Mouse (Mus musculus): ENCODE measurements around the gene Fdxr. TPM values are rescaled to one million over a fixed set of nuclear protein-coding genes. Genes with fewer than 3 reads are reported as not detected.

Fdxr gene
- total RNA-seq, 2 experiments from 2014 or later = 20.9 to 24.2 TPM

DNA sequence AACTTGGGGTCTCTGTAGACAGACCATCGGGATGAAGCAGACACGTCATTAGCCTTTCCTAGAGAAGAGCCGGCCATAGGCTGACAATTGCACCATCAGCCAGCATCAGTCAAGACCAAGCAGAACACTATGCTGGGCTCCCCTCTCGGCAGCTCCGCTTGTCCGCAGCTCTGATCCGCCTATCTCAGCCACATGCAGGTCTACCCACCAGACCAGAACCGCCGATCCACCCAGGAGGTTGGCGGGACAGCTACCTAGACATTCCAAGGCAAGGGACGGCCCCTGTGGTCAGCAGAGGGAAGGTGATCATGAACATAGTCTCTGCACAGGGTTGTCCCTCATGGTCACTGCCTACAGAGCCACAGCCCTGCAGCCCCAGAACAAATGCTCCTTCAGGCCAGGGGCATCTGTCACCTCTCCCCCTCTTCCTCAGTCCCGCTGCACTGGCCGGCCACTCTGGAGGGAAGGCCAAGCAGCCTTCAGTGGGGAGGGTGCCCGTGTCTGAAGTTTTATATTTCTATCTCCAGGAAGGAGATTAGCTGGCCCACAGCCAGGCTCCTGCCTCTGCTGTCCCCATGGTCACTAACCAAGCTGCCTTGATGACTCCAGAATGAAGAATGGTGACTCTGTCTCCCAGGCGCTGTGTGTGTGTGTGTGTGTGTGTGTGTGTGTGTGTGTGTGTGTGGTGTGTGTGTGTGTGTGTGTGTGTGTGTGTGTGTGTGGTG lies 42.4 kb downstream of the Fdxr start:
- no peak for DNase-seq

- DNase-seq = peak; percentile 51 to 63
These were observed 43.1 kb downstream of the Fdxr start for GRCm38 (mm10) chr11:115233526-115234290.

DNA sequence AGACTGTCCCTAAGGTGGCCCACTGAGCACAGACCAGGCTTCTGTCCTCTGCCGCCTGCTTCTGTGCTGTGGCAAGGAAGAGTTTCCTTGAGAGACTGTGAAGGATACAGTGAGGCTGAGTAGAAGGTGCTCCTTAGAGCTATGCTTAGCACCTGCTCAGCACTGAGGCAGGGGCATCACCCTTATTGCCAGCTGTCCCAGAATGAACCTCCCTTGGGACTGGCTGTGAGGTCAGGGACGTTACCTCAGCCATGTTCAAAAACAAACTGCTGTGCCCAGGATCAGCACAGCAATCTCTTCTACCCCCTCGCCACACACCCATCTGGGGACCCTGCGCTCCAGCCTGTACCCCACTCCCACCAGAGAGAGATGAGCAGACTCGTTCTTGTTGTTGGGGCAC lies 44.0 kb downstream of the Fdxr start:
- no peak for DNase-seq

DNA sequence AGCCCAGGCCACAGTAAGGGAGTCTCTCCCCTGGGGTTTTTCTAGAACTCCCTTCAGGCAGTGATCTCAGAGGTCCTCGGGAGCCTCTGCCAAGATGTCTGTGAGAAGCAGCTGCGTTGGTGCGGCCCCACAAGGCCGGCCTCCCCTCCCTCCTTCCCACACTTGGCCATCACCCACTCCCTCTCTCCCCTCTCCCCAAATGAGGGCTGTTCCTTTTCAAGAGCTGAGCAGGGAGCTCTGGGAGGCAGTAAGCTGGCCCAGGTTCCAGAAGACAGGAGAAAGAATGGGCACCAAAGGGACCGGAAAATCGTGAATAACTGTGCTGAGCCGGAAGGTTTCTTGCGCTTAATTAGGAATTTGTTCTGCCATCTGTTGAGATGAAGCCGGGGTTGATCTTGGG lies 44.9 kb downstream of the Fdxr start:
- peak in 1 of 2 experiments; percentile 32 for DNase-seq

DNA sequence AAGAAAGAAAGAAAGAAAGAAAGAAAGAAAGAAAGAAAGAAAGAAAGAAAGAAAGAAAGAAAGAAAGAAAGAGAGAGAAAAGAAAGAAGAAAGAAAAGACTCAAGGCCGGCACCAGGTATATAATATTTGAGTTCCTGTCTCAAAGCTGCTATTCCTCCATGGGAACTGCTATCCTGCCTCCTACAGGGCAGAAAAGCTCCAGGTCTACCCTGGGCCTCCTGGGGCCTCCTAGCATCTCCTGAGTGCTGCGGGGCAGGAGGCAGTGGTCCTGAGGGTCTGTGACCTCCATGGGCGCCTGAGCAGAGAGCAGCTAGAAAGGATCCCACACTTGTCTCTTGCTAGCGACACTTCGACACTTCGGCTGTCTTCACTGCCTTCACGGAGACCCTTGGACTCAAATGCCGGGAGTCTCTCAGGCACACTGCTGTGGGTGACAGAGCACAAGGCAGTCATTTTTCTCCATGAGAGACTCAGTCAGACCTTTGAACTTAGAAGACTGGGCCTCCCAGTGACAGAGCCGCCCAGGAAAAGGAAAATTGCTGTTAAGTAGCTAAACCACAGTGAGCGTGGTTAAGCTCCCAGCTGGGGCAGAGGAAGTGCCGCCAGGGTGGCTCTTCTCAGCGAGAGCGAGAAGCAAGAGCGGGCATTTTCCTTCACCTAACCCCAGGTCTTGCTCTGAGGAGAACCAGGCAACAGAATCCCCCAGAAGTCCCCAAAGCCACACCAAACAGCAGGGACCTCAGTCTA lies 45.5 kb downstream of the Fdxr start:
- no peak for DNase-seq

GRCm38 (mm10) chr11:115229021-115229930 lies 47.6 kb downstream of the Fdxr start:
- no peak for DNase-seq

DNA sequence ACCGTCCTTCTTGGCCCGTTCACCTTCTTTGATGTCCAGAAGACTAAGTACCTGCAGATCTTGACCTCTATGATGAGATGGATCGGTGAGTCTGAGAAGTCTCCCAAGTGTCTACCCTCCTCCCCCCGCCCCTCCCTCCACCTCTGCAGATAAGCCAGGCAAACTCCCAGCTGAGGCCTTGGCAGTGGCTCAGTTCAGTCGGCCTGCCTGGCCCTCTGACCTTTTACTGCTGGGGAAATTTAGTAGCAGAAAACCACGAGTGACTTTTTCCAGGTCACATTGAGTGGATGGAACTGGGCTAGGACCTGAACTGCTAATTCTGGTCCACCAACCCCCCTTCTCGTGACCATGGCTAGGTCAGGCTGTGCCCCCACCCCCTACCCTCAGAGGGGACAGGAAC lies 48.4 kb downstream of the Fdxr start:
- DNase-seq = no peak

GRCm38 (mm10) chr11:115227640-115228039 lies 49.2 kb downstream of the Fdxr start:
- no peak for DNase-seq

DNA sequence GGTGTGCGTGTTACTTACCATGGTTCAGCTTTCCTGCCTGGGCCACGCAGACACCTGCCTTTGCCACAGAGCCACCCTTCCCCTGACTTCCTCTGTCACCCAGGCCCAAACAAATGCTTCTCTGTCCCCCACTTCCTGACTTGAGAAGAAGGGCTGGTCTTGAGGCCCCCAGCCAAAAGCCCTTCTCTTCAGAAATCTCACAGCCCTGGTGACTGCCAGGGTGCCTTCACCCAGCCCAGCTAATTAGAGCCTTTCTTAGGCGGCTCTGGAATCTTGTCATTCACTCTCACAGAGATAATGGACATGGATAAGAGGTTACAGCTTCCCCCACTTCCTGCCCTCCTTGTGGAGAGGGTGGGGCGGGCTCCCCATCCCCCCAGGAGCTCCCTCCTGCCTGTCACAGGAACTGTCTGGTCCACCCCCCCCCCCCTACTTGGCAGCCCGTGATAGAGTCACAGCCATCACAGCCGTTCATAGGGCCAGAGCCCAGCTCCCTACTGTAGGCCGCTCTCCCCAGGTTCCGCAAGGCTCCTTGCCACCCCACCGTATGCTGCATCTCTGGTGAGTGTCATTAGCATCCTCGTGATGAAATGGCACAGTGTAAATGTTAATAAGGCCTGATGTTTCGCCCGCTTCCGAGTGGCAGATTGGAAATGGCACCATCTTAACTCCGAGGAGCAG lies 49.9 kb downstream of the Fdxr start:
- peak in 1 of 2 experiments; percentile 45 for DNase-seq

GRCm38 (mm10) chr11:115225301-115225700 lies 51.5 kb downstream of the Fdxr start:
- DNase-seq = peak in 1 of 2 experiments; percentile 33

DNA sequence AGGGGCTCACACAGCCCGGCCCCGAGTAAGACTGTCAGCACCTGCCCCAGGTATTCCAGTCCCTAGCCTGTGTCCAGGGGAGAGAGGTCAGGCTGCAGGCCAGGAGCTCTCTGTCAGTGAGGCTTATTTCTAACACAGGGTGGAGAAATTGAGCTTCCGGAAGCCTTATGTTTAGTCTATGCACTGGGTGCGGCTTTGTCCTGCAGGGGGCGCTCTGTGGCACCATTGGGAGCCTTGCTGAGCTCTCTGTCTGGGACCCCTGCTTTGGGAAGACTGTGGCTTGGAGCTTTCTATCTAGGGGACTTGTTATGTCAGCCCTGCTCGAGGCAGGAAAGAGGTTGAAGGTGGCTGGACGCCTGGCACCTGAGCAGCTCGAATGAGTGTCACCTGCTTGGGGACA lies 52.0 kb downstream of the Fdxr start:
- peak; percentile 35 to 43 for DNase-seq

DNA sequence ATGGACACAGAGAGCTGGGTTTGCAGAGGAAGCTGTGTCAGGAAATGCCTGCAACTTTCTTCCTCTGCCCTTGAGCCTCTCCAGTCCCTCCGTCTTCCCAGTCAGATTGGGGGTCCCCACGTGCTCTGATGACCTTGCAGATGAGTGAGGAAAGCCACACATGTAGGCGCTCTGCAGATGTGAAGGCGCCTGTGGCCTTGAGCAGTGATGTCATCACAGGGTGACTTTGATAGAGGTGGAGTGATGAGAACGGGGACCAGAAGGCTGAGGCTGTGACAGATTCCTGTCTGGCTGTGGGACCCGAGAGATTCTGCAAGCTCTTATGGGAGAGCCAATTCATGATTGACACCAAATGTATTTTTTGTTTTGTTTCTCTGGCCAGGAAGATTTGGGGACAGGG lies 53.0 kb downstream of the Fdxr start:
- DNase-seq = no peak

DNA sequence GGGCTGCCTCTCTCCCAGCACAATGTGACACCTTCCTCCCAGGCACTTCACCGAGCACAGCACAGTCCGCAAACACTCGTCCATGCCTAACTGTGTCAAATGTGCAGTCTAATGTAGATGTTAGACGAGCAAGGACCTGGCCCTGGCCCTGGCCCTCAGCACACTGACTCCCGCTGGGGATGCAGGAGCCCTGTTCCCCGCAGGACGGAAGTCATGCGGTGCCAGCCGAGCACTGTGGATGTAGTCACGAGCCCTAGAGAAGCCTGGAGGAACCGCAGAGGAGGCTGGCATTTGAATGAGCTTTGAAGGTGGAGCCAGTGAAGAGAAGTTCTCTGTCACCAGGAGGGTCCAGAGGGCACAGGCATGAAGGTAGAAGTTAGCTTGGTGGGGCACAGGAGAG lies 53.4 kb downstream of the Fdxr start:
- DNase-seq = no peak

GRCm38 (mm10) chr11:115222570-115222969 lies 54.3 kb downstream of the Fdxr start:
- no peak for DNase-seq

- DNase-seq = no peak
These were observed 54.8 kb downstream of the Fdxr start for GRCm38 (mm10) chr11:115222077-115222476.

DNA sequence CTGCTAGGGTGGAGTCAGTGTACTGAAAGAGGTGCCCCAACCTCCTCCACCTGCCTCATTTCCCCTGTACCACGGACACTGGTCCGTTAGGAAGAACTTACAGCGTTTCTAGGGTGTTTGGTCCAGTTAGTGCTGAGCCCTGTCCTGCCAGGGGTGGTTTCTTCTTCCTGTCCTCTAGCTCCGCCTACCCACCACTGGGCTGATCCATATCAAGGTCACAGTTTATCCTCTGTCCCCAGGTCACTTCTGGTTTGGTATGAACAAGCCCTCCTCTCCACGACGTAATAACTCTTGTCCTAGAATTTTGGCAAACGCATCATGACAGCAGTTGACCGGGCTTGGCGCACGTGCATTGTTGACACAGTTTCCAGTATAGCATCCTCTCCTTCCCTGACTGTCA lies 57.2 kb downstream of the Fdxr start:
- no peak for DNase-seq

DNA sequence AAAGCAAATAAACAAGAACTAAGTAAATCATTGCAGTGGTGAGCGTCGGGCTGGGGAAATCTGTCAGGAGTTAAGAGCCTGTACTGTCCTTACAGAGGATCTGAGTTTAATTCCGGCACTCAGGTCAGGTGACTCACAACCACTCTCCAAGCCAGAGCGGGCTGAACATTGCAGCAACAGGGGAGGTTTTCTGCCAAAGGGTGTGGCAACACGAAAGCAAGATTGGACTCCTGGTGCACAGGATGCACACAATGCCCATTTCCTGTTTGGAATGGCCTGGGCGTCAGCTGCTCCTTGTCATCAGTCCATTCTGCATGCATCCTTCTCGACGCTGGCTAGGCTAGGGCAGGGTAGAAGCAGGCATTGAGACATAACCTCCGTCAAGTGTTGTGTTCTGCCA lies 57.6 kb downstream of the Fdxr start:
- no peak for DNase-seq

Measured in layer of hippocampus, postnatal 36 days (tissue).